Mouse (Mus musculus) kidney, adult 2 months (tissue): ENCODE data around the gene Hsd17b10. TPM values are rescaled to one million over a fixed set of nuclear protein-coding genes. Genes with fewer than 3 reads are reported as not detected.
A peak's percentile ranks its signal among the peaks of the same experiment; 100 is the strongest.

Source experiments
- DNase-seq: peaks from one replicate; pipeline ENCODE4 v3.0.0; 2021
- H3K27ac ChIP-seq: fragments of 200-500 bp; 2 replicates; pipeline ENCODE4 v1.5.1; 2012; ENCODE audit warnings: low read depth, low read length, control low read depth, inconsistent platforms; ENCODE audit not compliant: insufficient read depth
- H3K27me3 ChIP-seq: fragments of 200-500 bp; replicated peaks from 2 replicates; pipeline ENCODE4 v1.6.1; 2012; ENCODE audit warnings: mild to moderate bottlenecking, moderate library complexity, low read length, inconsistent platforms; ENCODE audit not compliant: control insufficient read depth, insufficient read depth
- H3K36me3 ChIP-seq: fragments of 200-500 bp; 2 replicates; pipeline ENCODE4 v1.6.1; 2012; ENCODE audit warnings: mild to moderate bottlenecking, moderate library complexity, low read length, inconsistent platforms; ENCODE audit not compliant: control insufficient read depth, insufficient read depth
- H3K4me1 ChIP-seq: fragments of 200-500 bp; 2 replicates; pipeline ENCODE4 v1.6.1; 2011; ENCODE audit warnings: low read length; ENCODE audit not compliant: control insufficient read depth, insufficient read depth
- H3K4me3 ChIP-seq: fragments of 200-500 bp; 2 replicates; pipeline ENCODE4 v1.5.1; 2011; ENCODE audit warnings: mild to moderate bottlenecking, low read depth, low read length, control low read depth; ENCODE audit not compliant: insufficient read depth
- CTCF ChIP-seq: fragments of 200-500 bp; conservative IDR thresholded peaks from 2 replicates; pipeline ENCODE4 v1.5.1; 2011; ENCODE audit warnings: low read depth, mild to moderate bottlenecking, control low read depth, low read length, moderate library complexity, mixed read lengths; ENCODE audit not compliant: insufficient read depth, insufficient read length
- POLR2A ChIP-seq: fragments of 200-500 bp; IDR thresholded peaks from one replicate; pipeline ENCODE4 v1.6.1; 2011; ENCODE audit warnings: low read depth, low read length, control low read depth
- WGBS: fragments of 180-500 bp; shearing (Covaris S2); methylation state at CpG from one replicate; pipeline ENCODE4 v1.1.7; 2018; 5-methylcytosine and 5-hydroxymethylcytosine counted together
- polyA plus RNA-seq: library from polyadenylated mRNA; depleted of rRNA; stranded (reverse); fragments of >200 nt; gene quantifications from 2 replicates; pipeline ENCODE4 v1.2.3, GENCODE M21; 2012; rRNA removed

Hsd17b10 gene
- polyA plus RNA-seq, 1 experiment = 168 TPM

DNA sequence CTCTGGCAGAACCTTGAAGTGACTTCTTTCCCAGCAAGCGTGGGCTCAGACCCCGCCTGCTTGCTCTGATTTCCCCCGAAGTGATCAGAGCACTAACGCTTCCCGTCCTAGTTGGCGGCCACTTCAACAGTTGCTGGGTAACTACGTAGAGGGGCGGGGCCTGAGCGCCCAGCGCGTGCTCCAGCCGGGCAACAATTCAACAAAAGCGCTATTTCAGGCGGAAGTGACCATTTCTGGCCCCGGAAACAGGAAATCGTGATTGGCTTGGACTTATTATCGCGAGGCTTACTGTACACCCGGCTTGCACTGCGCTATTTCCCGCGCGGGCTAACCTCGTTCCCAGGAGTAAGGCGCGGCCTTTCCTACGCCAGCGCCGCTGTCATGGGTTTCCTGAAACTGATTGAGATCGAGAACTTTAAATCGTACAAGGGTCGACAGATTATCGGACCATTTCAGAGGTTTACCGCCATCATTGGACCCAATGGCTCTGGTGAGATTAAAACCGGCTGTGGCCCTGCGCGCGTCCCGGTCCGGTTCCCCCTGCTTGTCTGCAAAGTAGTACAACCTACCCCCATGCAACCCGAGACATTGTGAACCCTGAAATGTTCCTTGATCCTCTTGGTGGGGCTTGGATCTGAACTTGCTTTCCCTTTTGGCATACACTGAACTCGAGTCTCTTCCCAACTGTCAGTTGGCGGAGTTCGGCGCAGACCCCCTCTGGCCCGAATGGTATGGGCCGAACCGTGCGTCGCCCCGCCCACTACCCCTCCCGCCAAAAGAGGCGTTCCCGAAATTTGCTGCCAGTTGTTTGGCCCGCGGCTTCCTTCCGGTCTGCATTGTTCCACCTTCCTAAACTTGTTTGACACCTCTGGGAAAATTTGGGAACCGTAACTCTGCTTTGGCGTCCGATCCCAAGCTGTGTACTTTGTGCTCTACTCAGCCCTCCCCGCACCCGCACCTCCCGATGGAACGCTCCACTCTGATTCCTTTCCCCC lies 14.8 kb downstream of the Hsd17b10 start, which contains the start of the genes Ribc1 and Smc1a:
Gene Ribc1 (minus strand): TSS at position 145 of the 995 bp plus-strand sequence.
Gene Smc1a (plus strand): TSS at position 278 of the 995 bp plus-strand sequence.
- under 1% methylated on average over 63 of the region's 64 CpGs for WGBS
- Histone ChIP-seq H3K27ac (peak within 1 kb of the TSS; percentile 95), H3K4me1 (no peaks in the 10 kb centered on the region; the same call in 1 of the 2 replicates), H3K27me3 (no peaks in the 10 kb centered on the region), H3K4me3 (peak within 1 kb of the TSS; percentile 76), H3K36me3 (no peaks in the 10 kb centered on the region)
- DNase-seq = peak; percentile 97
- TF ChIP-seq CTCF (no peak), POLR2A (no peak)

DNA sequence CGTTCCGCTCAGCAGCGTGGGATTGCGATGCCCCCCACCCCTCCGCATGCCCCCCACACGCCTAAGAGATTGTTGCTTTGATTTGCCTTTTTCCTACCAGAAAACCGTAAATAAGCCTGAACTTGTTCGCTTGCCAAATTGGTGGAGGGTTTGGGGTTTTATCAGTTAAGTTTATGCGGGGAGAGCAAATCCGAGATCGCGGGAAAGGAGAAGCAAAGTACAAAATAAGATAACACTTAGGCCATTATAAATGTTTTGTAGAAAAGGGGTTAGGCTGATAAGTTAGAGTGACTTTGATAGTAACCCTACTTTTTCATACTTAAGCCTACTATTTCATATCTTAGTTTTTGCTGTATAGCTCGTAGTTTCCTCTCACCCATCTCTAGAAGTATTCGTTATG lies 15.5 kb downstream of the Hsd17b10 start:
- DNase-seq = no peak
- Histone ChIP-seq H3K27ac (0 out of 2 replicates have a peak overlapping the region, but pooled peaks have one; percentile 0), H3K4me3 (peak overlapping the region; percentile 76), H3K27me3 (no peaks in the 10 kb centered on the region), H3K36me3 (no peaks in the 10 kb centered on the region), H3K4me1 (no peaks in the 10 kb centered on the region; the same call in 1 of the 2 replicates)
- 1% methylated on average over 14 of the region's 14 CpGs for WGBS
- TF ChIP-seq CTCF = no peak
- TF ChIP-seq POLR2A = no peak

- no peak for TF ChIP-seq CTCF
- no peak for TF ChIP-seq POLR2A
- H3K4me1 ChIP-seq = no peaks in the 10 kb centered on the region; the same call in 1 of the 2 replicates
- H3K4me3 ChIP-seq = no peak overlapping the region
- no peaks in the 10 kb centered on the region for H3K27me3 ChIP-seq
- H3K27ac ChIP-seq = no peak overlapping the region
- no peak for DNase-seq
- no peaks in the 10 kb centered on the region for H3K36me3 ChIP-seq
- 84% methylated on average over 2 of the region's 2 CpGs for WGBS
These were observed 17.6 kb downstream of the Hsd17b10 start for GRCm38 (mm10) chrX:152019294-152019693.

GRCm38 (mm10) chrX:152039865-152040264 lies 38.2 kb downstream of the Hsd17b10 start:
- Histone ChIP-seq H3K4me1 (no peaks in the 10 kb centered on the region), H3K27ac (no peak overlapping the region), H3K27me3 (no peaks in the 10 kb centered on the region), H3K36me3 (0 out of 2 replicates have a peak, but pooled peaks cover 1% of the 10 kb centered on the region), H3K4me3 (no peak overlapping the region)
- no peak for DNase-seq
- TF ChIP-seq CTCF (no peak), POLR2A (no peak)

GRCm38 (mm10) chrX:152047230-152047629 lies 45.6 kb downstream of the Hsd17b10 start:
- Histone ChIP-seq H3K36me3 (no peaks in the 10 kb centered on the region), H3K27me3 (no peaks in the 10 kb centered on the region), H3K4me3 (no peak overlapping the region), H3K4me1 (no peaks in the 10 kb centered on the region), H3K27ac (no peak overlapping the region)
- TF ChIP-seq CTCF (no peak), POLR2A (no peak)
- DNase-seq = no peak

DNA sequence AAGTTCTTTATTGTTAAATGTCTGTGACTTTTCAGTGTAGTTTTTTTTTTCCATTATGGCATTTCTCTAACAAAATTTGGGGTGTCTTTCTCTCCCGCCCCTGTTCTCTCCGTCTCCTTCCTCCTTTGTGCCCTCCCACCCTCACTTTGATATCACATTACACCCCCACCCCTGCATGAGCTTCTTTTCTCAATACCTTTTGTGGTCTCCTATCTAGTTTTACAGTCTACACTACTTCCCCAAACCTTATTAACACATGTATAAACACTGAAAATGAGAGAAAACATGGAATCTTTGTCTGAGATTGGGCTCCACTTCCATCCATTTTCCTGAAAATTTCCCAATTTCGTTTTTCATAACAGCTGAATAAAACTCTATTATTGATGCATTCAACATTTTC lies 50.9 kb downstream of the Hsd17b10 start:
- no peak for TF ChIP-seq CTCF
- TF ChIP-seq POLR2A = no peak
- Histone ChIP-seq H3K36me3 (no peaks in the 10 kb centered on the region), H3K4me3 (no peak overlapping the region), H3K27ac (no peak overlapping the region), H3K4me1 (no peaks in the 10 kb centered on the region), H3K27me3 (no peaks in the 10 kb centered on the region)
- no peak for DNase-seq
- 76% methylated on average over 3 of the region's 3 CpGs for WGBS

Other genes with a start within 250 kb of the Hsd17b10 start
- 49.6 and 52.0 TPM in 2 replicates for gene Huwe1, start 201.0 kb upstream of the Hsd17b10 start, polyA plus RNA-seq
- gene Ribc1, start 14.4 kb downstream of the Hsd17b10 start, polyA plus RNA-seq = 1.1 and 1.4 TPM in 2 replicates
- 18.5 and 18.6 TPM in 2 replicates for gene Smc1a, start 14.6 kb downstream of the Hsd17b10 start, polyA plus RNA-seq
- 80.1 and 89.8 TPM in 2 replicates for gene Iqsec2, start 142.4 kb downstream of the Hsd17b10 start, polyA plus RNA-seq
- 41.7 and 42.6 TPM in 2 replicates for gene Kdm5c, start 231.2 kb downstream of the Hsd17b10 start, polyA plus RNA-seq